Mouse (Mus musculus) c-Kit-negative CD71-positive TER-119-positive erythroid progenitor cells, embryonic 14.5 days (primary cell): ENCODE measurements around the gene Abhd10.

Experiments used
- DNase-seq: peaks from one replicate; pipeline ENCODE4 v3.0.0-alpha.2; 2013; ENCODE audit warnings: low read depth, low spot score

Gene Abhd10

DNA sequence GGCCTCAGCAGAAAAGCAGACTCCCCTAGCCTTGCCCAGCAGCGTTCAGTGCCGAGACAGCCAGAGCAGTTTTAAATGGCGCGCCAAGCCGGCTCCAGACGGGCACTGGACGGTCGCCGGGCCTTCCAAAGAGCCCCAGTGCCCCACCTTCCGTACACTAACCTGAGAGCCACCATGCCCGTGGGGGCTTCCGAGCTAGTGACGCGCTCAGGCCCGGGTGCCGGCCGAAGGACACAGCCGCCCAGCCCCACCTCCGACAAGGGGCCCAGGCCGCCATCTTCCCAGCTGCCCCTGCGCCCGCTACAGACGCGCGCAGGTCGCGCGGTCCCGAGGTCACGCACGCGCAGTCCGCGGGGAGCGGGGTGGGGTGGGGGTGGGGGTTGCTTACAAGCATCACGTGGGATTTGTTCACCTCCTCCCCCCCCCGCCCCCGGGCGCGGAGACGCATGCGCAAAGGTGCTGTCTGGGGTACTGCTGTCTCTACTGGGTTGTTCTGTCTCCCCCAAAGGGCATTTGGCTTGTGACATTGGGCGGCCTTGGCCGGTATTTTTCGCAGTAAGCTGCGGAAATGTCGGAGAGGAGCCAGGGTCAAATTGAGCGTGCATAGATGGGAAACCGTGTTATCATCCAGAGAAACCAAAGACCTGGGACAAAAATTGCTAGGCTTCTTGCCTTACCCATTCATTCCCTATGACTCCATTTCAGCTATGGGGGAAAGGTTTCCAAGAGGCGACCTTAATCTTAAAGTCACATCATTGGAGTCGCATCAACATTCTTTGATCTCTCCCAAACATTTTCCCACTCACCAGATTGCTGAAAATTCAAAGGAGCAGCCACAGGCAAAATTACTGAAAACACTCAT is at the start of gene Abhd10:
TSS of gene Abhd10 (minus strand) at position 341 of the 862 bp plus-strand sequence.
- peak; percentile 62 for DNase-seq

DNA sequence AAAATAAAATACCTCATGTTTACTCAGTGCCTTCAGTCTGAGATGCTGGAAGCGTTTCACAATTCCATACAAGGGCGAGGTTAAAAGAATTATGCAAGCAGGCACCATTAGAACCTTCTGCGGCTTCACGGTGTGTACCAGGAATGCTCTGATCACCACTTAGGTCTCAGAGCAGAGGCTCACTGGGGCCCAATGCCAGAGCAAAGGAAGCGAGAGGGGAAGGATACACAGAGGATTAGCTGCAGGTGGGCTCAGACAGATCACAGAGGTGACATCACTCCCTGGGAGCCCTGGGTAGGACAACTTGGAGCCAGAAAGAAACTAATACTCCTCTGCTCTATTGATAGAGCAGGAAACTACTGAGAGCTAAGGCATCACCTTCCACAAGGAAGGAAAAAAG is 48.5 kb upstream of the Abhd10 start:
- DNase-seq = no peak

DNA sequence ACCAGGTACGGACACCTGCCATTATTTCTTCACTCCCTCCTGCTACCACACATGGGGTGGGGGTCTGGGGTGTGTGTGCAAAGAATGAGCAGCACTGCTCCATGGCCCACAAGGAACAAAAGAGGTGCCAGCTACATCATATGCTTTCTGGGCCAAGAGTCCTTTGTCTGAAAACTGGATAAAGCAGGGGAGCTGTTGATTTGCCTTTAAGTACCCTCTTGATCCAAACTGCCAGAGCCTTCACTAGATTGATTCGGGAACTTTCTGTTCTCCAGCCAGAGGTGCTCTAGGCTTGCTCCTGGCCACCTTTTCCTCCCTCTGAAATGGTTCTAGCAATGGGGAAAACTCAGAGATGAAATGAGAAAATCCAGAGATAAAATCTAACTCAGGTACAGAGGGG is 46.6 kb upstream of the Abhd10 start:
- DNase-seq = no peak

DNA sequence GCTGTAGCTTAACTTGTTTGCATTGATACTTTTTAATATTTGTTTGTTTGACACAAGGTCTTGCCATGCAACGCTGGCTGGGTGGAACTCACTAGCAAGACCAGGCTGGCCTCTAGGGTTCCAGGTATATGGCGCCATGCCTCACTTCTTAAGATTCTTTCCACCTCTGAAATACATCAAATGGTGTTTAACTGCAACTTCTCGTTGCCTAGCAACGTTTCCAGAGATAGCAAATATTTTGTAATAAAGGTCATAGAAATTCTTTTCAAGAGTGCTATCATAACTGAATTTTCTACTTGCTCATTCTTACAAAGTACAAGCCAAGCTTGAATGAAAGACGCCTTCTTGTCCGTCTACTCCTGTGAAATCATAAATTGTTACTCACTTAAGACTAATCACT is 44.9 kb upstream of the Abhd10 start:
- no peak for DNase-seq

DNA sequence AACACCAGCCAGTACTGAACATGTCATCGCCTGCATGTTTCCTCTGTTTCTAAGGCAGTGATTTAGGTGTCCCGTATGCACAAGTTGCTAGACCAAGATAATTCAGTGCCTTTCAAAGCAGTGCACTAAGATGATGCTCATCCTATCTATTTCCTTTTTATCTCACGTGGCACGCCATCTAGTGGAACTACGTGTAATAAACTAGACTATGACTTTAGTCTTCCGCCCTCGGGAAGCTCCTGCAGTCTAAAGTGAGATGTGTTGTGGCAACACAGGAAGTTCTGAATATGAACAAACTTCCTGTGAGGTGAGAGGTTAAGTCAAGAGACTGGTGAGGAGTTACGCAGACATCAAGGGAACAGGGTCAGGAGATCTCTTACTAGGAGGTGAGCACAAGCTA is 43.9 kb upstream of the Abhd10 start:
- no peak for DNase-seq

DNA sequence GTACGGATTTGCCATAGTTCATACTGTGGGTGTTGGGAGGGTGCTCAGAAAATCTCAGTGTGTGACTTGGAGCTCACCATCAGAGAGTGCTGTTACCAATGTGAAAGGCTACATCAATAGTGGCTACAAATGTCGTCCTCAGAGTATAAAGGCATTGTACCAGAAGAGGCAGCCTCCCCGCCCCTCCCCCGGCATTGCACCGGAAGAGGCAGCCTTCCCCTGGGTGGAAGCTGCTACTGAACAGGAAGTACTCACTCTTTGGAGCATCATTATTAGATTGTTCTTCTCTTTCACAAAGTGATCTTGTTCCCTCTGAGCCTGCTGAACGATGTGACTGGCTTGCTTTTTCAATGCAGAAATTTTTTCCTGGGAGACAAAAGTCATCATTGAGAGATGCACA is 37.2 kb upstream of the Abhd10 start:
- no peak for DNase-seq

DNA sequence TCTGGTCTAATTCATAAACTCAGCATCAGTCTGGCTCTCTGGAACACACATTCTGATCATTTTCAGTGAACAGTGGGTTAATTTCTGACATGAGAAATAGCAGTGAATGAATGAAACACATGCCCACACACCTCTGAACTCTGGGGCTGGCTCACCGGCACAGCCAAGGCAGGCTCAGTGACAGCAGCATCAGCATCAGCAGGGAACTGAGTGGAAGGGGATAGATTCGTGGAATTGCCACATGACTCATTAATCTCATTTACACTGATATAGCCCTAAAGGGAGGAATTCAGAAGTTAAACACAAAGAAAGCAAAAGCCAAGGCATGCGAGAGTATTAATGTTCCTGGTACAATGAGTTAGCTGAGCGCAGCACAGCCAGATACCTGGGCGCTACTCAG is 32.1 kb upstream of the Abhd10 start:
- DNase-seq = no peak

DNA sequence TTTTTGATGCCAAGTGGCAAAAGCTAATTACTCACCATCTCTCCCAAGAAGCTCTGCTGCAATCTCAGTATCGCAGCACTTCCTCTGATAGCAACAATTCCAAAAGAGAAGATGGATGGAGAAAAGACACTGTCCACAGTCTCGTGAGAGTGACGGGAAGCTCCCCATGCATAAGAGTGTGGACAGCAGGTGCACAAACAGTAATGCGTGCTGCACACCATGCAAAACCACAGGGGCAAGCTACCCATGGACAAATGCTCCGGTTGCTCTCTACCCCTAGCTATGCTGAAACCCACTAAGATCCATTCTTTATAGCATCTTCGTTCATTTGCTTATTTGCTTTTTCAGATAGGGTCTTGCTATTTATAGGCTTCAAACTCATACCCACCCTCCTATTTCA is 28.2 kb upstream of the Abhd10 start:
- DNase-seq = no peak

DNA sequence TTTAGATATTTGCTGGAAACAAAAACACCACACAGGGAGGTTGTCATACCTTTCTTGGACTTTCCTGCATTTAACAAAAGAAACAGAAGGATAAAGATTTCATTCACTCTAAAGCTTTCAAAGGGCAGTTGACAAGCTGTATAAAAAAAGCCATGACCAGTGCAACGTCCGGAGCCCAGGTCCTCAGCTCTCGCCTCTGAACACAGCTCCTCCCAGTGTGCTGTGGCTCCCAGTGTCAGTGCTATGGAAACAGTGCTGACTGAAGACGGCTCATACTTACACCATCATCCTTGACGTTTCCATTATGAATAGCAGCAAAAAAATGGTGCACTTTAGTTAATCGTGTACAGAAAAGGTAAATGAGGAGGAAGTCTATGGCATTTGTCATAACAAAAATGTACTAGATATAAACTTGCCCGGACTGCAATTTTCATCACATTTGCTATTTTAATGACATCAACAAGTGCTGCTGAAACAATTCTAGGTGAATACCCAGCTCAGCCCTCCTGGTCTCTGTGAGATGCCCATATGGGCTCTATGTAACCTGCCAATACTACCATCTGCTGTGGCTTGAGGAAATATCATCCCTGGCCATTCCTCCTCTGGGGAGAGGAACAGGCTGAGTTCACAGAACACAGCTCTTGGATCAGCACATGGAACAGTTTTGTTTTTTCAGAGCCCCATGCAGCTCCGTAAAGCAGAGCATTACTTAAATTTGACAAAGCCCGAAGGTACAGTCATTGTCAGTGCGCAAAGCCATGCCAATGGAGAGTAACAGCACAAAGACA is 25.3 kb upstream of the Abhd10 start:
- no peak for DNase-seq

DNA sequence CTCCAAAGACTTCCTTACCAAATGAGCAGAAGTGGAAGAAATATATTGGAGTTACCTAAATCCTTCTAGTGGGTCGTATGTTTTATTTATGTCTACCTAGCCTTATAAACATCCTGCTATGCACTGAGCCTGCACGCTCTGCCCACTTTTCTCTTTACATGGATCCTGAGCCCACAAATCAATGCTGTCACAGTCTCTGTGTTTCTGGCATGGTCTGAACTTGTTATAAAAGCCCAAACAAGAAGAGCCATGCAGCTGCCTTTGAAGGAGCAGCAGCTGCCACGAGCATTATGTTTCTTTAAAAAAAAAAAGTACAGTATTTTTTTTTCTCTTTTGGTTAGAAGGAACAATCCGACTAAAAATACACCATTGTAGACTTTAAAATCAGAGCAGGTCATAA is 24.7 kb upstream of the Abhd10 start:
- DNase-seq = no peak

DNA sequence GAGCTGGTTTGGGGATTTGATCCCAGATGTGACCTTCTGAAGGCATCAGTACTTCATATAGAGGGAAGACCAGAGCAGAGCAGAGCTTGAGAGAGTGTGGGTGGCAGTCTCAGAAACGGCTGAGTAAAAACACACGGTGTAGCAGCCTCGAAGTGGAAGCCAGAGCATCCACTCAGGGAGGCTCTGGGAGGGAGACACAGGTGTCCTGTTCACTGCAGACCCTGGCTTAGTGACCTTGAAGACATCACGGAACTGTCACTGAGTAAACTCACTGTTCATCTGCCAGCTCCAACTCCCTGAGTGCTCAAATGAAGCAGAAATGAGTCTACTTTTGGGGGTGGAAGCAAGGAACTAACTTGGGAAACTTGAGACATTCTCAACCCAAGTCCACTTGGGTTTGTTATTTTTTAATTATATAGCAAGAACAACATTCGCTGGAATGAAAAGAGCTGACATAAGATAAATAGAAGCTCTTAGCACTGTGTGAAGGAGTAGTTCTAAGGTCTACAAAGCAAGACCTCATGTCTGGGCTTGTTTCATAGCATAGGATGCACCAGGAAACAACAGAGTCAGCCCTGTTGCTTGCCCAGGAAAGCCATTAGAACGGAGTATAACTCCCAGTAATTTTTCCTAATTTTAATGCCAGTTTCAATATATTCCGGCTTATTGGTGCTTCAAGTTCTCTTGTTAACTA is 23.2 kb upstream of the Abhd10 start:
- no peak for DNase-seq

DNA sequence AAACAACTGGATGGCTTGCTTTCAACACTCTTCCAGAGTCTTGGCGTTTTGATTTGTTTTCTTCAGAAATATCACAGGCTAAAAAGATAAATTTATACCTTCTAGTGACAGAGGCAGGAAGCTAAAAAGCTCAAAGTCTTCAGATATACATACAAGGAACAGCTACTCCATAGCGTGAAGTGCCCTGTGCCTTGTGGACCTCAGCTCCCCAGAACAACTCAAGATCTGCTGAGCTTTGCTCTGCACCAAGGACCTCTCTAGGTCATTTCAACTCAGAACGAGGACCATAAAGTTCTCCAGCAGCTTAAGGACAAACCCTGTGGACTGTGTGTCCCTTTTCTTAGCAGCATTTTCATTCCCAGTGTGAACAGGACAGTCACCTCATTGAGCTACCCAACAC is 22.3 kb upstream of the Abhd10 start:
- no peak for DNase-seq

DNA sequence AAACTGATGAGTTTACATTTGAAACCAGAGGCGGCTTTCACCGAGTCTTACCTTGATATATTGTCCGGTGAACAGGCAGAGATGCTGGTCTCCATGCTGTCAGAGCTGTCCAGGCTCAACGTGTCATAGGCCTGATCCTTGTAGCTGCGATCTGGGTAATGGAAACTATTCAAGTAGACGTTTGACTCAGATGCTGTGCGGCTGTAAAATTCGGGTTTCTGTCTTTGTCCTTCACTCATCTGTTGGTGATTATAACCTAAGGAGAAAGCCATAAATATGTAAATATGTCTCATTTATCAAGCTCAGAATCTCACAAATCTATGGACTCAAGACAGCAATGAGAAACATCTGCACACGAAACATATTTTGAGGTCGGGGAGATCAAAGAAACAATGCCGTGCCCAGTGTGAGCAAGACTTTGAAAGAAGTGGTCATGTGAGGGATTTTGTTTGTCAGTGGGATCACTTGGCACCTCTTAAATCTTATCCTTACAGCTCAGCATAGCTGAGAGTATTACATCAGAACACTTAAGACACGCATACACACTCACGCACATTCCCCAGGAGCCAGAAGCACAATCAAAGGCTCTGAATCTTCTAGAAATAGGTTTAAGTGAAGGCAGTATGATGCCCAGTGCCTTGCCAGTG is 20.2 kb upstream of the Abhd10 start:
- no peak for DNase-seq

DNA sequence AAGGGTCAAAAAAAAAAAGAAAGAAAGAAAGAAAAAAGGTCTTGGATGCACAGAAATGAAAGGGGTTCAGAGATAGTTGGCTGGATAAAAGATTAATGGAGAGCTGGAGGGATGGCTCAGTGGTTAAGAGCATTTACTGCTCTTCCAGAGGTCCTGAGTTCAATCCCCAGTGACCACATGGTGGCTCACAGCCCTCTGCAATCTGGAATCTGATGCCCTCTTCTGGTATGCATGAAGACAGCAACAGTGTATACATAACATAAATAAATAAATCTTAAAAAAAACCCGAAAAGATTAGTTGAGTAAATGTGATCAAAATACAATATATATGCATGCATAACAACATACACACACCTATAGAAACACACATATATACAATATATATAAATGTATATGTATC is 18.7 kb upstream of the Abhd10 start:
- no peak for DNase-seq

DNA sequence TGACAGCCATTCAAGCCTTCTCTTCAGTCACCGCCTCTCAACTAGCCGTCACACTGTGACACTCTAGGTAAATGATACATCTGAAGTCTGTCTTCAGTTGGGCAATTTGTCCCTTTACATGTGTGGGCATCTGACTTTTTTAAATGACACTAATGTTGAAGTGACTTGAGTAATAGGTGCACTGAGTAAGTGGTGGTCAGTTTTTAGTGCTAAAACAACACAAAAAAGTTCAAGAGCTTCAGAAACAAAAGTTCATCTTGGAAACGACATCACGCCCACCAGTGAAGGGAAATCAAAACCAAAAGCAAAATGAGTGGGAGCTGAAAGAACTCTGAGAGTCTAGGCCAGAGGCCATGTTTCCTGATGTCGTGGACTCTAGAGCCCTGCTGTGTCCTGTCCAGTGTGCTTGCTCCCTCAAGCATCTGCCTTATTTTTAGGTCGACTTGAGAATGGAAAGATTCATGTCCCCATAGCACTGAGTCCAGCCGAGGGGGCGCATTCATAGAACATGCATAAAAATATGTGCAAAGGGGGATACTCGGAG is 16.0 kb upstream of the Abhd10 start:
- no peak for DNase-seq

DNA sequence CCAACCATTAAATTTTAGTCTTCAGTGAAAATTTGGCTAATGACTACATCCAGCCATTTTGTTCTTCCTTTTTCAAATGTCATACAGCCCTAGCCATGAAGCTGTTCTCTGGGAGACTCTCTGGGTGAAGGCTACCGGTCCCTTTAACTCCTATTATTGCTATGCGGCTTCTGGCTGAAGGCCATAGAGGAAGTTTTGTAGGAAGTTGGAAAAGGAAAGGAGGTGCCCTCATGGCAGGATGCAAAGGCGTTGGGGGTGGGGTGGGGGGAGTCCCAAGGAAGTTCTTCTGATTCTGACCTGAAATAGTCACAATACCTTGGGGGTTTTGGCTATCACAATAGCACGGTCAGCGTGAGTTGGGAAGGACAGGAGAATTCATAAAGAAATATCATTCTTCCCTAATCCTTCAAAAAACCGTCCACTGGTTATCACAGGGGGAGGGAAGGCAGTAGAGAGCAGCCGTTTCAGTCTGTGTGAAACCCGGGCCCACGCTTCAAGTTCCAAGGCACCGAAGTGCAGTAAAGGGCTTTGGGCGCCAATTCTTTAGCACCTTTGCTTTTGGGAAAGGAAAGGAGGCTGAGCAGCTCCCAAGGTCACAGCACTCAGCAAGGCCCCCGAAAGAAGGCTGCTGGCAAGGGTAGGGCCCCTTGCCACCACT is 14.8 kb upstream of the Abhd10 start:
- no peak for DNase-seq

DNA sequence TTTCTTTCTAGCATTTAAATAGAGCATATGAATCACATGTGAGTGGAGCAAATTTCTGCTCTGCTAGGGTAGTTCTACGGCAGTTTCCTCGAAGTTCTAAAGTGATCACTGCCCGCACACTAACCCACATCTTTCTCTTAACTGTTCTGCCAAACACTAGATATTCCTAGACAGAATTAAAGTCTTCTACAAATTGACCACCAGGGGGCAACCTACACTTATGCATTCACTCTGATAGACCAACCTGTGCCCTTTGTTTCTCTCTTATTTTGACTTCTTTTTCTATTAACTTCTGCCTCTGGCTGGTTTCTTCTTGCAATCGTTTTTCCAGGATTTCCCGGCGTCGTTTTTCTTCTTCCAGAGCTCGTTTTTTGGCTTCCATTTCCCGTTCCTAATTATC is 14.1 kb upstream of the Abhd10 start:
- no peak for DNase-seq

DNA sequence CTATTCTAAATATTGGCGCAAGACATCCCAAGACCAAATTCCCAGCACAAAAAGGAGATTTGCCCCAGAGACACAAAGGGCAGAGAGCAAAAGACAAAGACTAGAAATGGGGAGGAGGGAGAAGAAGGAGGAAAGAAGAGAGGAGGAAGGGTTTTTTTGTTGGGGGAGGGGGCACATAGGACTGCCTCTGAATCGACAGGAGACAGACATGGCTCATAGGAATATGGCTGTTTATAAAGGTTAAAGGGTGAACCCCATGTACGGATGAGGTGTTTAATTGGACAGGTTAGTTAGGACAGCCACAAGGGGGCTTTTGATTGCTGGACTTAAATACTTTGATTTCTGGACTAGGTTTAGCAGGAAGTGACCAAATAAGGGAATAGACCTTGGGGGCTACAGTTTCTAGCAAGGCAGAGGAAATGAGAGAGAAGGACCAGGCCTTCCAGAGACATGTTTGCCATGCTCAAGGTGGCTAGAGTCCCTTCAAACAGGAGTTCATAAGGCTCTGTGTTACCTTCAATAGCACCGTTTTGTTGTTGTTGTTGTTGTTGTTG is 913 bp upstream of the Abhd10 start:
- no peak for DNase-seq

DNA sequence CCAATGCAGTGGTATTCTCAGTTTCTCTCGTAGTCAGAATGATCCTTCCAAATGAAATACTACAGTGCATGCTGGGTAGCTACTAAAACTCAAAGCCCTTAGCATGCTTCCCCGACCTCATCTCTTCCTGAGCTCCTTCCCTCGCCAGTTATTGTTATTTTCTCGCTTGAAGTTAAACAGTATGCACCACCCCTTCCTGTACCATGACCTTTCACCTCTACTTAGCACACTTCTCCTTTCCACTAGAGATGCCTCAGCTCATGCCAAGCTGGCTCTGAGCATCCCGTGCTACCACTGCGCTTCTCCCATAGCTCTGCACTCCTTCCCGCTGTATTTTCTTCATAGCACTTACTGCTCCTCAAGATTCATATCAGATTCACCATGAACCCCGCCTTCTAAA is 4.9 kb downstream of the Abhd10 start:
- DNase-seq = no peak

DNA sequence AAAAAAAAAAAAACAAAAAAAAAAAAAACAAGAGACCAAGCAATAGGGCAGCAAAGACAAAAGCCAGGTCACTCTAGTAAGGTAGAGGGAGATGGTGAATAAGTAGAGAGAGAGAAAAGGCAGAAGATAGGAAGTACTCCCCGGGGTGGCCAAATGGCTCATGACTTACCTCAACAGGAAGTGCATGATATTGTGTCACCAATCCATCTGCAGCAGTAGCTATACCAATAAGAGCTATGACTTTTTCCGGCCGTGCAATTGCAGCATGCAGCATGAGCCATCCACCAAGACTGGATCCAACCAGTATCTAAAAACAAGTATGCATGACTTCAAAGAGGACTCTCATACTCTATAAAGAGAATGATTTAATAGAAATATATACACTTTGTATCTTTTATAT is 6.0 kb downstream of the Abhd10 start:
- DNase-seq = no peak

DNA sequence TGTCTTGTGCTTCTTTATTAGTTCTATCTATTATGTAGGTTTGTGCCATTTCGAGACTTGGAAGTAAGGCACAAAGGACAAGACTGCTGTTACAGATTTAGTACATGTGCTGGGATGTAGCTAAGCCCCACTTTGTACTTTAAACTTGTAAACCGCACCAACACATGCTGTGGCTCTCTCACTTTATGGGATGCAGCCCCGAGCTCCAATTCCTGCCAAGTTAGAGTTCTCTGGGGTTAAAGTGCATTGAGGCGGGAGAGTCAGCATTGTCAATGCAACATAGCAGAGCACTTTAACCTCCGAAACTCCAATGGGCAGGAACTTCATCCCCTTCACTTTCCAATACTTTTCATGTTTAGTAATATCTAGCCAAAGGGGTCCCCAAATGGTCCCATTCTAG is 13.6 kb downstream of the Abhd10 start:
- DNase-seq = no peak
